Mouse (Mus musculus): ENCODE results near the gene Klhl32.

DNA sequence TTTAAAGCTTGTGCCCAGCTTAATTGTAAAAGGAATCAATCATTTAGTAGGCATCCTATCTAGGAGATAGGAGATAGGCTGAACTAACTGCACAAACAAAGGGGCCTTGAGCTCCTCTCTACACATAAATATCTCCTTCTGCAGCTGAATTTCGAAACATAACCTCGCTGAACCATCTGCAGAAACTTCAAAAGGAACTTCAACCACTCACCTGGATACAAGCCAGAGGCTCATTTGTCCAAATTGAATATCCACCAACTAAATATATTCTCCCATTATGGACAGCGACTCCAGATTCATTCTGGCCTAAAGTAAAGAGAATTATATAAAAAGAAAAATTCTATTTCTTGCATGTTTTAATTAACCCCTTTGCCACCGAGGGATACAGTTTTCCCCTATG, 224.2 kb downstream of the Klhl32 start:
- TF ChIP-seq CTCF (conservative IDR thresholded peaks at IDR 0.05; ENCODE audit: insufficient read depth, insufficient read length, low read depth, low read length) (no peak), POLR2A (IDR thresholded peaks at IDR 0.05; ENCODE audit: low read depth, low read length) (no peak)
